Mouse (Mus musculus) kidney, adult 2 months (tissue): ENCODE data around the gene Tgfbi.

Source experiments
- CTCF ChIP-seq: fragments of 200-500 bp; conservative IDR thresholded peaks from 2 replicates; pipeline ENCODE4 v1.5.1; 2011; ENCODE audit warnings: low read depth, mild to moderate bottlenecking, control low read depth, low read length, moderate library complexity, mixed read lengths; ENCODE audit not compliant: insufficient read depth, insufficient read length
- POLR2A ChIP-seq: fragments of 200-500 bp; IDR thresholded peaks from one replicate; pipeline ENCODE4 v1.6.1; 2011; ENCODE audit warnings: low read depth, low read length, control low read depth

DNA sequence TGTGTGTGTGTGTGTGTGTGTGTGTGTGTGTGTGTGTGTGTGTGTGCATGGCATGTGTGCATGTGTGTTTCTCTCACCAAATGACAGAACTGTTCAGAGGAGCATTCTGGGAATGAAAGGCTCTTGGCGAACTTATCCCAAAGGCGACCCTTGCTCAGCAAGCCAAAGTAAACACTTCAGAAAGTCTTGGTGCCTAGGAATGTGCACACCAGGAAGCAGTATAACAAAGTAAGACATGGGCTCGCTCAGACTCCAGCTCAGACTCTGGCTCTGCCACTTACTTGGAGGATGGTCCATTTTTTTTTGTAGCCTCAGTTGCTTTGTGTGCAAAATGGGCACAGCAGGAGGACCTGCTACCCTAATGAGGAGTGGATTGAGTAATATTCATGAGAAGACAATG lies 5.4 kb downstream of the Tgfbi start:
- TF ChIP-seq POLR2A: no peak
- no peak for TF ChIP-seq CTCF
